Mouse (Mus musculus): Measurements from ENCODE around the gene Nenf.

DNA sequence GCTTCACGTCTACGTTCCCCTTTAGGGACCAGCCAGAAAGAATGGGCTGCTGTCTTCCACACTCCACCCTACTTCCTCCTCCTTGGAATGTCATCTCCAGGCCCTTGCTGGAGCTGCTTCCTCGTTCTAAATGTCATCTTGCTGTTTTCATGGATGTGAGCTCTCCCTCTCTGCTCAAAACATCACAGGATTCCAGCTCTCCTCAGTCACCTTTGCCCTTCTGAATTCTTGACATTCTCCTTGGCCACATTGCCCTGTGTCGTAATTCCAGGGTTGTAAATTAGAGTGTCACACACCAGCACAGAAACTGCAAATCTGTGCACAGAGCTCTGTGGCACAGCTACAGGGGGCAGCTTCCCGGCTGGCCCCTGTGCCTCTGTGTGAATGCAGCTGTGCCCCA lies 50.1 kb downstream of the Nenf start:
- TF ChIP-seq POLR2A (IDR thresholded peaks at IDR 0.05; ENCODE audit: control insufficient read depth, low read depth, low read length), result no peak
- TF ChIP-seq CTCF (IDR thresholded peaks at IDR 0.05; ENCODE audit: control insufficient read depth, insufficient read depth, insufficient replicate concordance, low read depth, low read length), result no peak
